In genomic region chr12:101016412-101016928, GRCm38 (mm10) we compare ENCODE assay signal across 9 mouse cellular contexts. TPM values are rescaled to one million over a fixed set of nuclear protein-coding genes. Genes with fewer than 3 reads are reported as not detected.
DNase-seq lines count a peak whose midpoint lies in the region; ATAC-seq and TF ChIP-seq lines count a peak whose summit lies in the region.
"Had no signal": no experiment of that assay in that cellular context is flagged by ENCODE, and none has a peak within 500 bp of the region (broad histone marks: within the 10 kb centered on the region; RNA-seq: fewer than 3 reads in every experiment).

No protein-coding gene starts in this region.

- no peak overlapping the region for H3K4me3 ChIP-seq in lung, embryonic 14.5 days (ENCODE audit: low read depth, low read length)
- H3K4me3 ChIP-seq in forebrain, embryonic 13.5 days: no peak overlapping the region
- H3K4me3 ChIP-seq in myocyte: no peak overlapping the region
- H3K4me3 ChIP-seq: midbrain, embryonic 15.5 days had no signal

- no peak for DNase-seq in lung, embryonic 14.5 days
- no peak for DNase-seq in lung, postnatal 14 days
- DNase-seq in ZHBTc4 (ENCODE audit: low read depth, low spot score): peak; percentile 92
- no peak for DNase-seq in cerebellum, postnatal 36 days
- no peak for DNase-seq in ovary, adult 18-20 months (ENCODE audit: low spot score)

- no peak for TF ChIP-seq POLR2A in myocyte (IDR thresholded peaks at IDR 0.05; ENCODE audit: insufficient read length, low read depth)

- H3ac ChIP-seq in myocyte (ENCODE audit: control insufficient read depth, insufficient read length): no peak overlapping the region

- no peak overlapping the region for H3K9ac ChIP-seq in lung, embryonic 14.5 days
- H3K9ac ChIP-seq in forebrain, embryonic 13.5 days: no peak overlapping the region
- H3K9ac ChIP-seq: midbrain, embryonic 15.5 days had no signal

- WGBS in lung, embryonic 14.5 days: 37% methylated on average over 5 of the region's 5 CpGs
- WGBS in forebrain, embryonic 13.5 days: 38% methylated on average over 5 of the region's 5 CpGs

- no peak overlapping the region for H3K4me2 ChIP-seq in lung, embryonic 14.5 days
- no peak overlapping the region for H3K4me2 ChIP-seq in forebrain, embryonic 13.5 days
- H3K4me2 ChIP-seq in myocyte (ENCODE audit: low read depth): peak overlapping the region; percentile 4
- H3K4me2 ChIP-seq: heart, embryonic 11.5 days; midbrain, embryonic 15.5 days had no signal

- H3K27me3 ChIP-seq in lung, embryonic 14.5 days (ENCODE audit: insufficient read depth, low read length): no peaks in the 10 kb centered on the region
- H3K27me3 ChIP-seq in forebrain, embryonic 13.5 days: no peaks in the 10 kb centered on the region
- no peaks in the 10 kb centered on the region for H3K27me3 ChIP-seq in myocyte (ENCODE audit: control insufficient read depth, insufficient read depth, insufficient read length)
- H3K27me3 ChIP-seq: midbrain, embryonic 15.5 days had no signal

- H3K9me3 ChIP-seq in lung, embryonic 14.5 days (ENCODE audit: low read depth, low read length): no peaks in the 10 kb centered on the region
- H3K9me3 ChIP-seq in forebrain, embryonic 13.5 days (replicated peaks): no peaks in the 10 kb centered on the region
- H3K9me3 ChIP-seq: midbrain, embryonic 15.5 days had no signal

- ATAC-seq in lung, embryonic 14.5 days (ENCODE audit: insufficient read depth): no peak
- ATAC-seq in forebrain, embryonic 13.5 days: no peak
- ATAC-seq: midbrain, embryonic 15.5 days had no signal

- H3K79me2 ChIP-seq in myocyte (ENCODE audit: control insufficient read depth, insufficient read depth): peaks cover 54% of the 10 kb centered on the region

- peak overlapping the region; percentile 36; the same call in 1 of the 2 replicates for H3K27ac ChIP-seq in lung, embryonic 14.5 days (ENCODE audit: low read depth)
- peak overlapping the region; percentile 65 for H3K27ac ChIP-seq in forebrain, embryonic 13.5 days
- H3K27ac ChIP-seq: midbrain, embryonic 15.5 days had no signal

- H3K4me1 ChIP-seq in lung, embryonic 14.5 days (ENCODE audit: insufficient read depth): peaks cover 30% of the 10 kb centered on the region
- H3K4me1 ChIP-seq in forebrain, embryonic 13.5 days: peaks cover 91% of the 10 kb centered on the region

- H3K36me3 ChIP-seq in lung, embryonic 14.5 days (ENCODE audit: insufficient read depth): no peaks in the 10 kb centered on the region
- H3K36me3 ChIP-seq in forebrain, embryonic 13.5 days (ENCODE audit: poor library complexity, severe bottlenecking): peaks cover 19% of the 10 kb centered on the region
- no peaks in the 10 kb centered on the region for H3K36me3 ChIP-seq in myocyte (ENCODE audit: control insufficient read depth, insufficient read depth)
- H3K36me3 ChIP-seq: midbrain, embryonic 15.5 days had no signal

- no peak for TF ChIP-seq CTCF in lung, embryonic 14.5 days (IDR thresholded peaks at IDR 0.05; ENCODE audit: low read depth)

TF ChIP-seq in myocyte, 11 proteins besides CTCF, POLR2A, EP300 and RAD21:
- no peak for TF ChIP-seq SRF (IDR thresholded peaks at IDR 0.05; ENCODE audit: control insufficient read depth, insufficient read length, low read depth)
- no peak for TF ChIP-seq E2F4 (IDR thresholded peaks at IDR 0.05; ENCODE audit: insufficient read depth)
- TF ChIP-seq MAX (IDR thresholded peaks at IDR 0.05; ENCODE audit: low read depth): no peak
- TF ChIP-seq REST (IDR thresholded peaks at IDR 0.05; ENCODE audit: insufficient read depth, insufficient read length): no peak
- TF ChIP-seq USF1 (IDR thresholded peaks at IDR 0.05; ENCODE audit: low read depth): no peak
- no peak for TF ChIP-seq CEBPB (IDR thresholded peaks at IDR 0.05; ENCODE audit: insufficient read depth, poor library complexity, severe bottlenecking)
- no peak for TF ChIP-seq TCF12 (IDR thresholded peaks at IDR 0.05; ENCODE audit: insufficient read depth, poor library complexity, severe bottlenecking)
- no peak for TF ChIP-seq TCF3 (IDR thresholded peaks at IDR 0.05; ENCODE audit: insufficient read length, low read depth)
- no peak for TF ChIP-seq MYOD1 (IDR thresholded peaks at IDR 0.05; ENCODE audit: control insufficient read depth in 1 of 3, insufficient read length in 2 of 3, low read depth in 2 of 3)
- no peak for TF ChIP-seq POLR2AphosphoS2 (IDR thresholded peaks at IDR 0.05; ENCODE audit: insufficient read length, low read depth)
- TF ChIP-seq MYOG (IDR thresholded peaks at IDR 0.05; ENCODE audit: control insufficient read depth in 1 of 3, insufficient read depth in 1 of 3, insufficient read length in 2 of 3, low read depth in 2 of 3): no peak

RNA-seq across cellular contexts. Expression of gene Ccdc88c, which starts 12.4 kb away (rescaled TPM):
- polyA plus RNA-seq in lung, embryonic 14.5 days (2014; fragmentation: Nextera tagmentation; extraction: Ambion mirVana): 14.0 and 15.3 TPM in 2 replicates
- 20.7 and 21.4 TPM in 2 replicates for polyA plus RNA-seq in forebrain, embryonic 13.5 days (2015; fragmentation: Nextera tagmentation; extraction: Ambion mirVana)
- polyA plus RNA-seq in myocyte (2012; fragmentation: generic; extraction: Trizol): 18.0 TPM
